Mouse (Mus musculus) stomach, postnatal 0 days (tissue): ENCODE data around the gene Krtap3-1. TPM values are rescaled to one million over a fixed set of nuclear protein-coding genes. Genes with fewer than 3 reads are reported as not detected.

Experiments
- ATAC-seq: fragments of 200-750 bp; cut with Nextera tagmentation; 2 replicates; pipeline ENCODE4 v1.8.0; 2017; ENCODE audit not compliant: low FRiP score, low TSS enrichment
- DNase-seq: peaks from one replicate; pipeline ENCODE4 v3.0.0-alpha.2; 2016; ENCODE audit warnings: low spot score
- H3K27ac ChIP-seq: fragments of 300-500 bp; sonication (generic); replicated peaks from 2 replicates; pipeline ENCODE4 v1.5.1; 2014; ENCODE audit warnings: mild to moderate bottlenecking, control low read depth
- H3K27me3 ChIP-seq: fragments of 300-500 bp; sonication (generic); 2 replicates; pipeline ENCODE4 v1.6.1; 2014; ENCODE audit warnings: low read length; ENCODE audit not compliant: control insufficient read depth, insufficient read depth
- H3K36me3 ChIP-seq: fragments of 300-500 bp; sonication (generic); 2 replicates; pipeline ENCODE4 v1.6.1; 2014; ENCODE audit warnings: low read length, mixed read lengths; ENCODE audit not compliant: control insufficient read depth, insufficient read depth
- H3K4me1 ChIP-seq: fragments of 300-500 bp; sonication (generic); replicated peaks from 2 replicates; pipeline ENCODE4 v1.6.1; 2014; ENCODE audit warnings: antibody characterized with exemption; ENCODE audit not compliant: control insufficient read depth, insufficient read depth
- H3K4me2 ChIP-seq: fragments of 300-500 bp; sonication (generic); replicated peaks from 2 replicates; pipeline ENCODE4 v1.6.1; 2014; ENCODE audit warnings: low read depth, mild to moderate bottlenecking, control low read depth, moderate library complexity
- H3K4me3 ChIP-seq: fragments of 300-500 bp; sonication (generic); 2 replicates; pipeline ENCODE4 v1.5.1; 2014; ENCODE audit warnings: low read depth, low read length, control low read depth
- H3K9ac ChIP-seq: fragments of 300-500 bp; sonication (generic); 2 replicates; pipeline ENCODE4 v1.6.1; 2014; ENCODE audit warnings: mild to moderate bottlenecking, low read length, control low read depth, mixed read lengths
- H3K9me3 ChIP-seq: fragments of 300-500 bp; sonication (generic); 2 replicates; pipeline ENCODE4 v1.6.1; 2016; ENCODE audit warnings: low read length; ENCODE audit not compliant: control insufficient read depth
- CTCF ChIP-seq: IDR thresholded peaks from 2 replicates; pipeline ENCODE4 v1.5.1; 2016; ENCODE audit warnings: antibody characterized with exemption, low read depth, mild to moderate bottlenecking, moderate library complexity
- EP300 ChIP-seq: optimal IDR thresholded peaks from 2 replicates; pipeline ENCODE3; 2016; ENCODE audit warnings: antibody characterized with exemption
- WGBS: fragments of 180-500 bp; shearing (Covaris S2); extraction: QIAGEN DNeasy Blood & Tissue Kit; methylation state at CpG from one replicate; pipeline ENCODE4 v1.1.7; 2014; 5-methylcytosine and 5-hydroxymethylcytosine counted together
- polyA plus RNA-seq: library from polyadenylated mRNA; unstranded; fragments of >200 nt; fragmentation: Nextera tagmentation; extraction: Ambion mirVana; gene quantifications from 2 replicates; pipeline ENCODE4 v1.2.1, GENCODE M21; 2015

Krtap3-1 gene
- polyA plus RNA-seq, 1 experiment from 2014 or later = not detected

DNA sequence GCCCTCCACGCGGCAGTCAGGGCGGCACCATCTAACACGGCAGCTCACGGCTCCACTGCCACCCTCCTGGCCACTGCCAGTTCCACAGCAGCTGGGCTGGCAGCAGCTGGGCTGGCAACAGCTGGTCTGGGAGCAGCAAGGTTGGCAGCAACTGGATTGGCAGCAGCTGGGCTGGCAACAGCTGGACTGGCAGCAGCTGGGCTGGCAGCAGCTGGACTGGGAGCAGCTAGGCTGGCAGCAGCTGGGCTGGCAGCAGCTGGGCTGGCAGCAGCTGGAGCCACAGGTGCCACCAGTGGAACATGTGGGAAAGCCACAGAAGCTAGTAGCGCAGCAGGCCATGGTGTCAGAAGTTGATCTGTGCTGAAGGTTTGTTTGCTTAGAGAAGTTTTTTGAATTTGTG, 24.6 kb upstream of the Krtap3-1 start, which contains the start of gene Krtap1-3:
Gene Krtap1-3, minus strand, starts transcription at position 359 of the 400 bp plus-strand sequence.
- DNase-seq (no peak), ATAC-seq (no peak)
- WGBS = 88% methylated on average over 6 of the region's 6 CpGs
- Histone ChIP-seq H3K4me2 (no peak within 1 kb of the TSS), H3K9ac (no peak within 1 kb of the TSS), H3K4me1 (no peaks in the 10 kb centered on the region), H3K4me3 (no peak within 1 kb of the TSS), H3K27me3 (no peaks in the 10 kb centered on the region), H3K27ac (no peak within 1 kb of the TSS), H3K9me3 (no peaks in the 10 kb centered on the region), H3K36me3 (no peaks in the 10 kb centered on the region)
- TF ChIP-seq EP300 (no peak), CTCF (no peak)

- ATAC-seq (no peak), DNase-seq (no peak)
- no peak overlapping the region for H3K9ac ChIP-seq
- no peak overlapping the region for H3K4me3 ChIP-seq
- H3K4me1 ChIP-seq = no peaks in the 10 kb centered on the region
- no peaks in the 10 kb centered on the region for H3K36me3 ChIP-seq
- H3K27me3 ChIP-seq = no peaks in the 10 kb centered on the region
- H3K4me2 ChIP-seq = no peak overlapping the region
- no peak overlapping the region for H3K27ac ChIP-seq
- TF ChIP-seq EP300 (no peak), CTCF (no peak)
- WGBS = 85% methylated on average over 7 of the region's 7 CpGs
- no peaks in the 10 kb centered on the region for H3K9me3 ChIP-seq
Measured at GRCm38 (mm10) chr11:99585096-99585495, 18.7 kb upstream of the Krtap3-1 start.

DNA sequence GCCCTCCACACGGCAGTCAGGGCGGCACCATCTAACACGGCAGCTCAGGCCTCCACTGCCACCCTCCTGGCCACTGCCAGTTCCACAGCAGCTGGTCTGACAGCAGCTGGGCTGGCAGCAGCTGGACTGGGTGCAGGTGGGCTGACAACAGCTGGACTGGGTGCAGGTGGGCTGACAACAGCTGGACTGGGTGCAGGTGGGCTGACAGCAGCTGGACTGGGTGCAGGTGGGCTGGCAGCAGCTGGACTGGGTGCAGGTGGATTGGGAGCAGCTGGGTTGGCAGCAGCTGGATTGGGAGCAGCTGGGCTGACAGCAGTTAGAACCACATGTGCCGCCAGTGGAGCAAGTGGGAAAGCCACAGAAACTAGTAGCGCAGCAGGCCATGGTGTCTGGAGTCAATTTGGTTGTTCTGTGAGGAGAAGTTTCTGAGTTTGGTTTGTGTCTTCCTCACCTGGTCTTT, 16.8 kb upstream of the Krtap3-1 start, which contains the start of gene Krtap1-4:
Gene Krtap1-4, minus strand, starts transcription at position 410 of the 460 bp plus-strand sequence.
- H3K27me3 ChIP-seq = no peaks in the 10 kb centered on the region
- no peak for DNase-seq
- no peak within 1 kb of the TSS for H3K27ac ChIP-seq
- H3K4me2 ChIP-seq = no peak within 1 kb of the TSS
- no peaks in the 10 kb centered on the region for H3K9me3 ChIP-seq
- no peaks in the 10 kb centered on the region for H3K36me3 ChIP-seq
- 83% methylated on average over 5 of the region's 5 CpGs for WGBS
- no peak within 1 kb of the TSS for H3K9ac ChIP-seq
- no peak for TF ChIP-seq EP300
- no peak for TF ChIP-seq CTCF
- no peak within 1 kb of the TSS for H3K4me3 ChIP-seq
- H3K4me1 ChIP-seq = no peaks in the 10 kb centered on the region
- ATAC-seq = no peak

DNA sequence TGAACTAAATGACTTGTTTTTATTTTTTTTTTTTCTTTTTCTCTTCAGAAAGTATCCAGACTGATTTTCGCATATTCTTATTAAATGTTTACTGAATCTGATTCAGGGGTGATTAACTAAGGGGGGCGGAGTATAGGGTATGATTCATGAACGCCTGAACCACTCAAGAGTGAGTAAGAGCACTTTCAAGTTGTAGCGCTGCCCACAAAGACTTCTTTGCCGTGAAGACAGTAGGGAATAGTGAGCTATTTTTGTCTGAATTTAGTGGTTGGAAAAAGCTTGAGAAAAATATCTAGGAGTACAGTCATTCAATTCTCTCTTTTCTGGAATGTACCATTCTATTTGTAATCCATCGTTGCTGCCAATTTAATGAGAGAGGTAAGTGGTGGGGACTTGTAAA, 15.1 kb upstream of the Krtap3-1 start:
- no peaks in the 10 kb centered on the region for H3K9me3 ChIP-seq

DNA sequence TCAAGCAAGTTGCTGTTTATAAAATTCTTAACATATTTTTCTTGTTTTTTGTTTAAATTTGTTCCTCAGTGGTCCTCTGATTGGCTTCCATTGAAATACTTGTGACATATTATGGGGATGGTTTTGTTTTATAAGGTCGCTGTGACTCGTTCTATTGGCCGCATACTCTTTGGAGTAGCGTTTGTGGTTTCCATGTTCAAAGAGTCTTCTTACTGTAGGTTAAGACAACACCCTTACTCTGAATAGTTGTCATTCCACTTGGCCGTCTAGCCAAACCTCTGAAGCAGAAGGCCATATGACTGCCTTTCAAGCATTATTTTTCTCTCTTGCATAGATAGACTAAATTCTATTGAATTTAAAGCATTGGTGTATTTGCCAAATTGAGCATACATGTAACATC, 14.6 kb upstream of the Krtap3-1 start:
- no peak for ATAC-seq
- Histone ChIP-seq H3K36me3 (no peaks in the 10 kb centered on the region), H3K27ac (no peak overlapping the region), H3K9me3 (no peaks in the 10 kb centered on the region), H3K27me3 (no peaks in the 10 kb centered on the region), H3K4me1 (no peaks in the 10 kb centered on the region), H3K9ac (no peak overlapping the region), H3K4me3 (no peak overlapping the region), H3K4me2 (no peak overlapping the region)
- DNase-seq = no peak
- WGBS = 86% methylated on average over 5 of the region's 5 CpGs
- TF ChIP-seq EP300 = no peak
- TF ChIP-seq CTCF = no peak

More for the DNA sequence above, 15.1 kb upstream of the Krtap3-1 start:
- Histone ChIP-seq H3K36me3 (no peaks in the 10 kb centered on the region), H3K4me3 (no peak overlapping the region), H3K27ac (no peak overlapping the region), H3K4me2 (no peak overlapping the region), H3K9ac (no peak overlapping the region), H3K4me1 (no peaks in the 10 kb centered on the region), H3K27me3 (no peaks in the 10 kb centered on the region)
- TF ChIP-seq EP300 (no peak), CTCF (no peak)
- no peak for ATAC-seq
- no peak for DNase-seq
- WGBS = 73% methylated on average over 6 of the region's 6 CpGs

- TF ChIP-seq EP300 = no peak
- TF ChIP-seq CTCF = no peak
- ATAC-seq (no peak), DNase-seq (no peak)
- Histone ChIP-seq H3K4me2 (no peak within 1 kb of the TSS), H3K4me1 (no peaks in the 10 kb centered on the region), H3K9ac (no peak within 1 kb of the TSS), H3K27ac (no peak within 1 kb of the TSS), H3K4me3 (no peak within 1 kb of the TSS), H3K36me3 (no peaks in the 10 kb centered on the region), H3K27me3 (no peaks in the 10 kb centered on the region), H3K9me3 (no peaks in the 10 kb centered on the region)
- WGBS = 83% methylated on average over 6 of the region's 6 CpGs
Measured at GRCm38 (mm10) chr11:99580636-99581035, 14.2 kb upstream of the Krtap3-1 start, which contains the start of gene Krtap1-5. TSS of gene Krtap1-5 (minus strand) at chr11:99581016.
